9 mouse cellular contexts compared by ENCODE assay signal in genomic region chr3:55112710-55113415, GRCm38 (mm10). TPM values are rescaled to one million over a fixed set of nuclear protein-coding genes. Genes with fewer than 3 reads are reported as not detected.
DNase-seq lines count a peak whose midpoint lies in the region; ATAC-seq lines count a peak whose summit lies in the region.
"Had no signal": no experiment of that assay in that cellular context is flagged by ENCODE, and none has a peak within 500 bp of the region (broad histone marks: within the 10 kb centered on the region; RNA-seq: fewer than 3 reads in every experiment).

No protein-coding gene starts in this region.

- peak overlapping the region; percentile 84 for H3K4me3 ChIP-seq in embryonic facial prominence, embryonic 10.5 days
- H3K4me3 ChIP-seq in hindbrain, embryonic 16.5 days (ENCODE audit: low read length): peak overlapping the region; percentile 93
- peak overlapping the region; percentile 89 for H3K4me3 ChIP-seq in macrophage (ENCODE audit: inconsistent target)

- H3K79me2 ChIP-seq in macrophage (ENCODE audit: inconsistent target): peaks cover 57% of the 10 kb centered on the region

- H3K4me1 ChIP-seq in embryonic facial prominence, embryonic 10.5 days: peaks cover 28% of the 10 kb centered on the region
- peaks cover 10% of the 10 kb centered on the region for H3K4me1 ChIP-seq in hindbrain, embryonic 16.5 days (ENCODE audit: control insufficient read depth, insufficient read depth, low read depth, low read length)

- peak overlapping the region; percentile 98 for H3K9ac ChIP-seq in hindbrain, embryonic 16.5 days (ENCODE audit: low read depth, low read length)

- no peaks in the 10 kb centered on the region for H3K27me3 ChIP-seq in embryonic facial prominence, embryonic 10.5 days (replicated peaks; ENCODE audit: low read depth, poor library complexity, severe bottlenecking)
- no peaks in the 10 kb centered on the region for H3K27me3 ChIP-seq in hindbrain, embryonic 16.5 days (replicated peaks; ENCODE audit: control insufficient read depth, insufficient read depth, low read length)

- peak overlapping the region; percentile 97 for H3K27ac ChIP-seq in embryonic facial prominence, embryonic 10.5 days (replicated peaks)
- H3K27ac ChIP-seq in hindbrain, embryonic 16.5 days (ENCODE audit: low read depth, low read length): peak overlapping the region; percentile 89
- H3K27ac ChIP-seq in macrophage: peak overlapping the region; percentile 63

- peaks cover 16% of the 10 kb centered on the region for H3K36me3 ChIP-seq in embryonic facial prominence, embryonic 10.5 days (replicated peaks)
- peaks cover 10% of the 10 kb centered on the region for H3K36me3 ChIP-seq in hindbrain, embryonic 16.5 days (ENCODE audit: control insufficient read depth, insufficient read depth, low read length)
- peaks cover 6% of the 10 kb centered on the region for H3K36me3 ChIP-seq in macrophage (ENCODE audit: inconsistent target)

- H3K9me3 ChIP-seq in embryonic facial prominence, embryonic 10.5 days: no peaks in the 10 kb centered on the region
- H3K9me3 ChIP-seq in hindbrain, embryonic 16.5 days (ENCODE audit: control insufficient read depth, low read length): peaks cover 3% of the 10 kb centered on the region; the same call in 1 of the 2 replicates

- peak; percentile 58 for DNase-seq in retina, embryonic 14.5 days (ENCODE audit: low spot score)
- DNase-seq in retina, postnatal 1 day: no peak
- DNase-seq in embryonic facial prominence, embryonic 10.5 days (ENCODE audit: low spot score): peak; percentile 52
- DNase-seq in adrenal gland, postnatal 25 days: no peak
- no peak for DNase-seq in thymus, postnatal 36 days
- DNase-seq in T-cell, adult 2 months (ENCODE audit: low spot score): no peak

- H3K4me2 ChIP-seq in hindbrain, embryonic 16.5 days (ENCODE audit: low read length): peak overlapping the region; percentile 84

- 40% methylated on average over 16 of the region's 16 CpGs for WGBS in embryonic facial prominence, embryonic 10.5 days
- 52% methylated on average over 16 of the region's 16 CpGs for WGBS in hindbrain, embryonic 16.5 days
- WGBS in macrophage (ENCODE audit: missing documents): 5% methylated on average over 16 of the region's 16 CpGs

- ATAC-seq in hindbrain, embryonic 16.5 days: no peak

RNA-seq across cellular contexts. Expression of gene Spg20, which starts 1.0 kb away (rescaled TPM):
- polyA plus RNA-seq in embryonic facial prominence, embryonic 10.5 days (2016; fragmentation: Nextera tagmentation; extraction: Ambion mirVana): 72.1 and 75.9 TPM in 2 replicates
- 13.1 and 16.2 TPM in 2 replicates for polyA plus RNA-seq in hindbrain, embryonic 16.5 days (2015; fragmentation: Nextera tagmentation; extraction: Ambion mirVana)
- 10 to 100 TPM; 11.0 to 63.3 (median 28.4) TPM for total RNA-seq in macrophage (2018; cell fraction: chromatin; rRNA removed)
- 10 to 100 TPM; 13.2 to 38.0 (median 26.6) TPM for total RNA-seq in macrophage (2018; cell fraction: cytosol; rRNA removed)
- total RNA-seq in macrophage (2018; cell fraction: nucleus; rRNA removed): 10 to 100 TPM; 15.5 to 64.0 (median 24.1) TPM
- polyA plus RNA-seq in macrophage (2018): 26.0 to 40.8 TPM (median 27.7 TPM) in 3 replicates
- total RNA-seq in adrenal gland, postnatal 25 days (2021): 40.9 and 57.9 TPM in 2 replicates

RNA-seq across cellular contexts. Expression of gene Ccdc169, which starts 24.3 kb away (rescaled TPM):
- polyA plus RNA-seq in embryonic facial prominence, embryonic 10.5 days (2016; fragmentation: Nextera tagmentation; extraction: Ambion mirVana): not detected in 2 replicates
- 0.09 TPM in 1 of 2 replicates, not detected in the other for polyA plus RNA-seq in hindbrain, embryonic 16.5 days (2015; fragmentation: Nextera tagmentation; extraction: Ambion mirVana)
- total RNA-seq in macrophage (2018; cell fraction: chromatin; rRNA removed): 1 to 10 TPM in 6 of 26 experiments, under 1 TPM in 16, not detected in 4; 0.25 to 2.3 (median 0.61) TPM
- total RNA-seq in macrophage (2018; cell fraction: cytosol; rRNA removed): under 1 TPM in 9 of 26 experiments, not detected in 17; 0.04 to 0.26 (median 0.07) TPM
- total RNA-seq in macrophage (2018; cell fraction: nucleus; rRNA removed): 1 to 10 TPM in 2 of 26 experiments, under 1 TPM in 19, not detected in 5; 0.18 to 1.3 (median 0.48) TPM
- polyA plus RNA-seq in macrophage (2018): 0.23 TPM in 1 of 3 replicates, not detected in the others
- total RNA-seq in adrenal gland, postnatal 25 days (2021): not detected in 2 replicates
- polyA plus RNA-seq: large intestine, adult 2 months had no signal

RNA-seq across cellular contexts. Expression of gene Ccna1, which starts 57.6 kb away (rescaled TPM):
- polyA plus RNA-seq in embryonic facial prominence, embryonic 10.5 days (2016; fragmentation: Nextera tagmentation; extraction: Ambion mirVana): 1.4 and 1.9 TPM in 2 replicates
- polyA plus RNA-seq in hindbrain, embryonic 16.5 days (2015; fragmentation: Nextera tagmentation; extraction: Ambion mirVana): 1.1 and 1.4 TPM in 2 replicates
- not detected for total RNA-seq in macrophage (2018; cell fraction: chromatin; rRNA removed)
- not detected for total RNA-seq in macrophage (2018; cell fraction: cytosol; rRNA removed)
- total RNA-seq in macrophage (2018; cell fraction: nucleus; rRNA removed): not detected
- polyA plus RNA-seq in macrophage (2018): not detected in 3 replicates
- not detected in 2 replicates for total RNA-seq in adrenal gland, postnatal 25 days (2021)

Comparison
In these comparisons a context has a peak if more than half of its experiments do, and no peak if none do; other contexts are left out.
1. DNase-seq: peak in retina, embryonic 14.5 days (single experiment) and embryonic facial prominence, embryonic 10.5 days (single experiment); none in retina, postnatal 1 day (single experiment), adrenal gland, postnatal 25 days (single experiment), thymus, postnatal 36 days (0 of 2) and T-cell, adult 2 months (single experiment).
2. Peak in every context shown above with its lines, with median percentiles within 50 percentile points of each other: H3K27ac ChIP-seq and H3K4me3 ChIP-seq.